Mouse (Mus musculus) G1E (cell line): ENCODE data around the gene Zc3h12d. TPM values are rescaled to one million over a fixed set of nuclear protein-coding genes. Genes with fewer than 3 reads are reported as not detected.

Experiments used
- ATAC-seq: 2 replicates; pipeline ENCODE4 v1.8.0; 2016; ENCODE audit warnings: mild to moderate bottlenecking; ENCODE audit not compliant: insufficient number of reproducible peaks, poor library complexity, low FRiP score, severe bottlenecking; ENCODE audit errors: extremely low read depth
- DNase-seq: peaks from one replicate; pipeline ENCODE4 v3.0.0; 2012; ENCODE audit warnings: low spot score
- H3K27me3 ChIP-seq: 2 replicates; pipeline ENCODE4 v1.6.1; 2012; ENCODE audit warnings: mild to moderate bottlenecking, low read length, inconsistent platforms; ENCODE audit not compliant: insufficient read depth
- H3K36me3 ChIP-seq: replicated peaks from 2 replicates; pipeline ENCODE3; 2012; ENCODE audit warnings: mild to moderate bottlenecking, inconsistent platforms
- H3K4me1 ChIP-seq: 2 replicates; pipeline ENCODE4 v1.6.1; 2012; ENCODE audit warnings: low read depth, low read length, inconsistent platforms, mixed read lengths; ENCODE audit not compliant: insufficient read depth
- H3K4me3 ChIP-seq: 2 replicates; pipeline ENCODE4 v1.5.1; 2012; ENCODE audit warnings: low read depth, mild to moderate bottlenecking, inconsistent platforms, low read length, moderate library complexity, mixed read lengths
- H3K9me3 ChIP-seq: replicated peaks from 2 replicates; pipeline ENCODE4 v1.6.1; 2012; ENCODE audit warnings: inconsistent platforms
- CTCF ChIP-seq: IDR thresholded peaks from 2 replicates; pipeline ENCODE4 v1.5.1; 2012; ENCODE audit warnings: low read depth, low read length, inconsistent platforms, mixed read lengths
- GATA1 ChIP-seq: IDR thresholded peaks from 2 replicates; pipeline ENCODE4 v1.6.1; 2012; ENCODE audit warnings: borderline replicate concordance, low read length, inconsistent platforms, mixed read lengths
- GATA2 ChIP-seq: IDR thresholded peaks from 2 replicates; pipeline ENCODE4 v1.6.1; 2012; ENCODE audit warnings: low read depth, low read length, inconsistent platforms, borderline replicate concordance
- POLR2AphosphoS5 ChIP-seq: IDR thresholded peaks from 2 replicates; pipeline ENCODE4 v1.6.1; 2012; ENCODE audit warnings: low read depth, low read length, inconsistent platforms; ENCODE audit not compliant: insufficient replicate concordance
- TAL1 ChIP-seq: conservative IDR thresholded peaks from 2 replicates; pipeline ENCODE4 v1.6.1; 2012; ENCODE audit warnings: low read depth, low read length, inconsistent platforms, mixed read lengths
- polyA plus RNA-seq: library from polyadenylated mRNA; stranded (reverse); fragments of >175 nt; gene quantifications from 2 replicates; pipeline ENCODE4 v1.2.3, GENCODE M21; 2012
- total RNA-seq, 2 experiments: library from RNA; stranded (forward) in 1 of 2; stranded (reverse) in 1 of 2; fragments of 200-1000 nt in 1 of 2; fragments of >200 nt in 1 of 2; fragmentation: Nextera tagmentation in 1 of 2; gene quantifications; 2 replicates each; pipeline ENCODE4 v1.2.3; 2014 to 2017

Zc3h12d gene
- total and polyA plus RNA-seq, 3 experiments, result under 0.01 TPM; not detected in 2

DNA sequence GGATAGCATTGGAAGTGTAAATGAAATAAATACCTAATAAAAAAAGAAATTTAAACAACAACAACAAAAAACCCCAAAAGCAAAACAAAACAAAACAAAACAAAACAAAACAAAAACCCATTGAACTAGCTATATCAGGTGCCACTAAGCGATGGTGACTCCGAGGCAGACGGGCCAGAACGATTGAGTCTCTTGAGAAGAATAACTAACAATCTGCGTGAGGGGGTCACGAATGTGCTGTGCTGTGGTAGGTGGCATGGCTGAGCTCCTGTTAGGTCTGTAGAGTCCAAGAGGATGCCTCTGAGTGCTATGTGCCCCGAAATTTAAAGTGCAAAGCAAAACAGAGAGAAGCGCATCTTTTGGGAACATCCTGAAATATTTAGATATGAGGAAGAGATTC, 5.2 kb downstream of the Zc3h12d start:
- peaks cover 5% of the 10 kb centered on the region for H3K27me3 ChIP-seq
- ATAC-seq, result no peak
- no peaks in the 10 kb centered on the region for H3K4me1 ChIP-seq
- H3K36me3 ChIP-seq, result no peaks in the 10 kb centered on the region
- TF ChIP-seq CTCF (no peak), GATA1 (no peak), TAL1 (no peak), POLR2AphosphoS5 (no peak), GATA2 (no peak)
- H3K4me3 ChIP-seq, result no peak overlapping the region
- no peaks in the 10 kb centered on the region for H3K9me3 ChIP-seq
- no peak for DNase-seq

DNA sequence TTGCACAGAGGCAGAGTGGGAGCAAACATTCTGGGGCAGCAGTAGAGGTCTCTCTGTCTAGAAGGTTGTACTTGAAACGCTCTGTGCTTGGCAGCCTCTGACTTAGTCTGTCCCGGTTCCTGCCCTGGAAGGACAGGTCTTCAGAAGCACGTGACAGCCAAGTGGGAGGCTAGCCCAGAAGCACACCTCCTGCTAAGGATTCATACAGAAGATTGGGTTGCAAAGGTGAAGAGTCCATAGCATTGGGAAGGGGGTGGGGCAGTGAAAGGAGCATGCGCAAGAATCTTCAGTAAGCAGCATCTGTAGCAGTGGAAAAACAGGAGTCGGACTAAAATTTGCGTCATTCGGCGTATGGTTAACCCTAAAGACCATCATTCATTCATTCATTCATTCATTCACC, 5.8 kb downstream of the Zc3h12d start:
- DNase-seq, result no peak
- no peaks in the 10 kb centered on the region for H3K4me1 ChIP-seq
- H3K4me3 ChIP-seq, result no peak overlapping the region
- H3K36me3 ChIP-seq, result no peaks in the 10 kb centered on the region
- TF ChIP-seq TAL1 (no peak), CTCF (no peak)
- no peak for ATAC-seq
- peaks cover 4% of the 10 kb centered on the region for H3K27me3 ChIP-seq
- no peaks in the 10 kb centered on the region for H3K9me3 ChIP-seq

DNA sequence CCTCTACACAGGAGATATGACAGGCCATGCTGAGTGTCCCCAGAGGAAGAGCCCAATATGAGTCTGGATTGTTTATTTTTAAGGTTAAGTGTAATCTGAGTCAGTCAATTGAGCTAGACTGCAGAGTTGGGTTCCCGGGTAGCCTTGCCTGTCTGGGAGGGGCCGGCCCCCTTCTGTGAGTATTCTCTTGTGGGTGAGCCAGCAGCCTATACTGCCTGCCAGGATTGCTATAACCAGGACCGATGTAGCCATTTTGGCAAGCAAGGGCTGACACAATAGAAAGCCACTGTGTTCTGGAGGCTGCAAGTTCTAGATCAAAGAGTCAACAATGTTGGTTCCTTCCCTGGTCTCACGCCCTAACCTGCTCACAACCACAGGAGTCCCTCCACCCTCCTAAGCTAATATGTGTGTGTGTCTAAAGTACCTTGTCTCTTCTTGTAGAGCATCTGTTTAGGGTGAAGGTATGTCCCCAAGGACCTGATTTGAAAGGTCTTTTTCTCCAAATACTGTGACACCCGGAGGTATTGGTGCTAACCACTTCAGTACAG, 6.7 kb downstream of the Zc3h12d start:
- no peaks in the 10 kb centered on the region for H3K36me3 ChIP-seq
- H3K27me3 ChIP-seq, result peaks cover 4% of the 10 kb centered on the region
- no peaks in the 10 kb centered on the region for H3K4me1 ChIP-seq
- no peak for TF ChIP-seq CTCF
- no peak for TF ChIP-seq TAL1
- no peak for TF ChIP-seq GATA1
- TF ChIP-seq GATA2, result no peak
- no peak for TF ChIP-seq POLR2AphosphoS5
- DNase-seq (no peak), ATAC-seq (no peak)
- no peak overlapping the region for H3K4me3 ChIP-seq
- H3K9me3 ChIP-seq, result no peaks in the 10 kb centered on the region

DNA sequence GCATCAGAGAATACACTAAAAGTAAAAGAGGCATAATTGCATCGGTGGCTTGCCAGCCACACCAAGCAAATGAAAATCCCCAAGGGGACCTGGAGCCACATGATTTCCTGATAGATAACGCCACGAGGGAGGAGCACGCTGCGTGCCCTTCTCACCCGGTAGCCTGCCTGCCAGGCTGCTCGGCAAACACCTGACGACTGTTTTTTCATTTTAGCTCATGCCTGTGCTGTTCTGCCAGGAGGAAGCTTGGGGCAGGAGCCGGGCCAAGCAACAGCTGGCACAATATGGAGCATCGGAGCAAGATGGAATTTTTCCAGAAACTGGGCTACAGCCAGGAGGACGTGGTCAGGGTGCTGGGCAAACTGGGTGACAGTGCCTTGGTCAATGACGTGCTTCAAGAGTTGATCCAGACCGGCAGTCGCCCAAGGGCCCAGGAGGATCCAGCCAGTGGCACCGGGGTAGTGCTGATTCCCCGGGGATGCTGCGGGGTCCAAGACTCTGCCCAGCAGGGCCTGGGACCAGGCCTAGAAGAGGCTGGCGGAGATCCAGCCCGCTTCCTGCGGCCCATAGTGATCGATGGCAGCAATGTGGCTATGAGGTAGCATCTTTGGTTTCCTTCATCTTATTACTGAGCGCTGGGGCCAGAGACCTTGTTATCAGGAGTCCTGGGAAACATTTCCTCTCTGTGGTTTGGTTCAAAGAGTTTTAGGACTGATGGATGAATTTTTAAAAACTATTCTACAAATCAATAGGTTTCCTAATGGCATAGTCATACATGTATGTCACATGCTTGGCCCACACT, 7.5 kb downstream of the Zc3h12d start:
- no peak for DNase-seq
- Histone ChIP-seq H3K9me3 (no peaks in the 10 kb centered on the region), H3K4me3 (no peak overlapping the region), H3K36me3 (no peaks in the 10 kb centered on the region), H3K27me3 (peaks cover 4% of the 10 kb centered on the region), H3K4me1 (no peaks in the 10 kb centered on the region)
- ATAC-seq, result no peak
- TF ChIP-seq GATA1, result no peak
- no peak for TF ChIP-seq CTCF
- TF ChIP-seq POLR2AphosphoS5, result no peak
- TF ChIP-seq GATA2, result no peak
- no peak for TF ChIP-seq TAL1

DNA sequence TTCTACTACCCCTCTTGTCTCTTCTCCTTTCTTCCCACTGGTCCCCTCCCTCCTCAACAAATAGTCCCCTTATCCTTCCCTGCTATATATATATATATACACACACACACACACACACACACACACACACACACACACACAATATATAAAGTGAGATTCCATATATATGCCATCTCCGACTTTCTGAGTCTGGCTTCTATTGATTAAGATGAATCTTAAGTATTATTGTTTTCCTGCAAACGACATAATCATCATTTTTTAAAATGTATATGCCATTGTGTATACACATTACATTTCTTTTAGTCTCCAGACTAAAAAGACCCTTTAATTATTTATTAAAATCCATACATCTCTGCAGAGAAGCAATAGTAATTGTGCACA, 8.1 kb downstream of the Zc3h12d start:
- no peak for TF ChIP-seq POLR2AphosphoS5
- TF ChIP-seq GATA1, result no peak
- TF ChIP-seq TAL1, result no peak
- no peak for TF ChIP-seq CTCF
- no peak for TF ChIP-seq GATA2
- ATAC-seq (no peak), DNase-seq (no peak)
- H3K9me3 ChIP-seq, result no peaks in the 10 kb centered on the region
- H3K27me3 ChIP-seq, result peaks cover 4% of the 10 kb centered on the region
- H3K36me3 ChIP-seq, result no peaks in the 10 kb centered on the region
- H3K4me3 ChIP-seq, result no peak overlapping the region
- no peaks in the 10 kb centered on the region for H3K4me1 ChIP-seq

DNA sequence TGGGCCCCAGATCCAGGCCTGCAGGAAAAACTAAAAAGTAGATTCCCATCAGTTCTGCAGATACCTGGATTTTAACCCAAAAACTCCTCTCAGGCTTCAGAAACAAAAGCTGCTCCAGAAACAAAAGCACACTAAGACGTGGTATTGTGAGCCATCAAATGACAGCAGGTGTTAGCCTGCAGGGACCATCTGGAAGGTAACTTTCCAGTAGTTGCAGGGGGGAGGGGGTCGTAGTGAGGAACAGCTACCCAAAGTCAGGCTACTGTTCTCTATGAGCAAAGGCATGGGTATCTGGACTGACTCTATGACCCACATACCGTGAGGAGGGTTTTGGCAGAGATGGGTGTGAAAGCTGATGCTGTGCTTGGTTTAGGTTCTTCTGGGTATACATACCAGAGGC, 8.5 kb downstream of the Zc3h12d start:
- no peak overlapping the region for H3K4me3 ChIP-seq
- DNase-seq, result no peak
- ATAC-seq, result no peak

More for the DNA sequence above, 8.5 kb downstream of the Zc3h12d start:
- Histone ChIP-seq H3K36me3 (no peaks in the 10 kb centered on the region), H3K27me3 (peaks cover under 1% of the 10 kb centered on the region), H3K4me1 (no peaks in the 10 kb centered on the region), H3K9me3 (no peaks in the 10 kb centered on the region)
- TF ChIP-seq GATA2 (no peak), TAL1 (no peak), POLR2AphosphoS5 (no peak), CTCF (no peak), GATA1 (no peak)
